Mouse (Mus musculus): ENCODE results near the gene Gpr4. TPM values are rescaled to one million over a fixed set of nuclear protein-coding genes. Genes with fewer than 3 reads are reported as not detected.

Gene Gpr4
- polyA plus RNA-seq (2015; fragmentation: Nextera tagmentation; extraction: Ambion mirVana), result 5.1 and 5.6 TPM in 2 replicates

GRCm38 (mm10) chr7:19211996-19212755, at the start of gene Gpr4:
Gpr4 (plus strand) TSS chr7:19212538.

GRCm38 (mm10) chr7:19165656-19166423, 46.5 kb upstream of the Gpr4 start, which contains the start of gene Gipr:
Gipr (minus strand) TSS chr7:19166127.

GRCm38 (mm10) chr7:19175708-19176515, 36.4 kb upstream of the Gpr4 start, which contains the start of gene Eml2:
Eml2 (plus strand) TSS chr7:19176421.

GRCm38 (mm10) chr7:19227883-19228792, 15.8 kb downstream of the Gpr4 start, which contains the start of gene Opa3:
Opa3 (plus strand) TSS chr7:19228334.

GRCm38 (mm10) chr7:19271238-19272172, 59.2 kb downstream of the Gpr4 start, which contains the start of gene Vasp:
Vasp (minus strand) TSS chr7:19271817.

MicroRNA genes within 50 kb of the gene (microRNA counts, 519-probe panel; counts per million panel counts)
- 40.5 counts per million for microRNA mmu-miR-330

Small RNA genes within 50 kb of the gene (microRNA-seq; reads per million reads assigned to microRNA genes)
- 689 reads per million, percentile 71 among the genes with 10 or more reads in this experiment for gene Mir330

Other genes with a start within 250 kb of the Gpr4 start
- 0.90 and 1.1 TPM in 2 replicates for gene Nanos2, start 225.1 kb upstream of the Gpr4 start, polyA plus RNA-seq (2015; fragmentation: Nextera tagmentation; extraction: Ambion mirVana)
- gene Mypop, start 221.3 kb upstream of the Gpr4 start, polyA plus RNA-seq (2015; fragmentation: Nextera tagmentation; extraction: Ambion mirVana), result 12.1 and 12.5 TPM in 2 replicates
- 29.7 and 30.6 TPM in 2 replicates for gene Irf2bp1, start 208.5 kb upstream of the Gpr4 start, polyA plus RNA-seq (2015; fragmentation: Nextera tagmentation; extraction: Ambion mirVana)
- gene Foxa3, start 189.0 kb upstream of the Gpr4 start, polyA plus RNA-seq (2015; fragmentation: Nextera tagmentation; extraction: Ambion mirVana), result not detected in 2 replicates
- gene Sympk, start 188.2 kb upstream of the Gpr4 start, polyA plus RNA-seq (2015; fragmentation: Nextera tagmentation; extraction: Ambion mirVana), result 18.4 and 21.6 TPM in 2 replicates
- 0.35 and 0.36 TPM in 2 replicates for gene Rsph6a, start 157.8 kb upstream of the Gpr4 start, polyA plus RNA-seq (2015; fragmentation: Nextera tagmentation; extraction: Ambion mirVana)
- gene Dmwd, start 136.3 kb upstream of the Gpr4 start, polyA plus RNA-seq (2015; fragmentation: Nextera tagmentation; extraction: Ambion mirVana), result 48.3 and 65.5 TPM in 2 replicates
- gene Dmpk, start 128.7 kb upstream of the Gpr4 start, polyA plus RNA-seq (2015; fragmentation: Nextera tagmentation; extraction: Ambion mirVana), result 7.8 TPM in 2 replicates
- 1.9 and 2.0 TPM in 2 replicates for gene Six5, start 117.9 kb upstream of the Gpr4 start, polyA plus RNA-seq (2015; fragmentation: Nextera tagmentation; extraction: Ambion mirVana)
- 6.2 and 6.3 TPM in 2 replicates for gene Gm4969, start 94.2 kb upstream of the Gpr4 start, polyA plus RNA-seq (2015; fragmentation: Nextera tagmentation; extraction: Ambion mirVana)
- 10.3 and 11.0 TPM in 2 replicates for gene Fbxo46, start 92.7 kb upstream of the Gpr4 start, polyA plus RNA-seq (2015; fragmentation: Nextera tagmentation; extraction: Ambion mirVana)
- gene Qpctl, start 63.2 kb upstream of the Gpr4 start, polyA plus RNA-seq (2015; fragmentation: Nextera tagmentation; extraction: Ambion mirVana), result 25.2 and 26.6 TPM in 2 replicates
- gene Snrpd2, start 62.8 kb upstream of the Gpr4 start, polyA plus RNA-seq (2015; fragmentation: Nextera tagmentation; extraction: Ambion mirVana), result 115 and 116 TPM in 2 replicates
- 0.84 and 1.1 TPM in 2 replicates for gene Gipr, start 46.4 kb upstream of the Gpr4 start, polyA plus RNA-seq (2015; fragmentation: Nextera tagmentation; extraction: Ambion mirVana)
- 26.8 and 28.3 TPM in 2 replicates for gene Eml2, start 36.1 kb upstream of the Gpr4 start, polyA plus RNA-seq (2015; fragmentation: Nextera tagmentation; extraction: Ambion mirVana)
- 33.3 and 38.2 TPM in 2 replicates for gene Opa3, start 15.8 kb downstream of the Gpr4 start, polyA plus RNA-seq (2015; fragmentation: Nextera tagmentation; extraction: Ambion mirVana)
- gene Vasp, start 59.3 kb downstream of the Gpr4 start, polyA plus RNA-seq (2015; fragmentation: Nextera tagmentation; extraction: Ambion mirVana), result 31.8 and 36.1 TPM in 2 replicates
- 1.1 and 2.7 TPM in 2 replicates for gene Ppm1n, start 67.5 kb downstream of the Gpr4 start, polyA plus RNA-seq (2015; fragmentation: Nextera tagmentation; extraction: Ambion mirVana)
- gene Rtn2, start 70.1 kb downstream of the Gpr4 start, polyA plus RNA-seq (2015; fragmentation: Nextera tagmentation; extraction: Ambion mirVana), result 119 and 126 TPM in 2 replicates
- gene Fosb, start 97.5 kb downstream of the Gpr4 start, polyA plus RNA-seq (2015; fragmentation: Nextera tagmentation; extraction: Ambion mirVana), result 0.13 and 0.23 TPM in 2 replicates
- 72.6 and 76.5 TPM in 2 replicates for gene Ercc1, start 132.2 kb downstream of the Gpr4 start, polyA plus RNA-seq (2015; fragmentation: Nextera tagmentation; extraction: Ambion mirVana)
- 19.8 and 23.3 TPM in 2 replicates for gene Cd3eap, start 146.9 kb downstream of the Gpr4 start, polyA plus RNA-seq (2015; fragmentation: Nextera tagmentation; extraction: Ambion mirVana)
- gene Ppp1r13l, start 147.2 kb downstream of the Gpr4 start, polyA plus RNA-seq (2015; fragmentation: Nextera tagmentation; extraction: Ambion mirVana), result 1.0 and 1.2 TPM in 2 replicates
- 13.1 and 15.2 TPM in 2 replicates for gene Ercc2, start 169.5 kb downstream of the Gpr4 start, polyA plus RNA-seq (2015; fragmentation: Nextera tagmentation; extraction: Ambion mirVana)
- 1.0 and 1.9 TPM in 2 replicates for gene Klc3, start 191.6 kb downstream of the Gpr4 start, polyA plus RNA-seq (2015; fragmentation: Nextera tagmentation; extraction: Ambion mirVana)
- gene Ckm, start 192.2 kb downstream of the Gpr4 start, polyA plus RNA-seq (2015; fragmentation: Nextera tagmentation; extraction: Ambion mirVana), result 5.1 and 5.3 TPM in 2 replicates
- 20.9 and 23.9 TPM in 2 replicates for gene Mark4, start 246.3 kb downstream of the Gpr4 start, polyA plus RNA-seq (2015; fragmentation: Nextera tagmentation; extraction: Ambion mirVana)

Measured in neural tube, postnatal 0 days (tissue).